Mouse (Mus musculus): ENCODE data around the gene Catip.
"Not testable (repeated sequence)": the region's sequence is repeated elsewhere in the genome, so short reads cannot be mapped to it uniquely, and the experiment has no call there.

Catip gene

GRCm38 (mm10) chr1:74385531-74385930 is 23.6 kb downstream of the Catip start:
- no peak for DNase-seq

GRCm38 (mm10) chr1:74386363-74386713 is 24.4 kb downstream of the Catip start:
- no peak for DNase-seq

- DNase-seq: peak; percentile 94
Measured at GRCm38 (mm10) chr1:74386714-74387385, 24.9 kb downstream of the Catip start.

GRCm38 (mm10) chr1:74387386-74387988 is 25.6 kb downstream of the Catip start:
- no peak for DNase-seq

- no peak for DNase-seq
Measured at GRCm38 (mm10) chr1:74388398-74388920, 26.6 kb downstream of the Catip start.

- no peak for DNase-seq
Measured at GRCm38 (mm10) chr1:74389831-74390286, 28.0 kb downstream of the Catip start.

- no peak for DNase-seq
Measured at GRCm38 (mm10) chr1:74390287-74390906, 28.5 kb downstream of the Catip start.

- peak; percentile 96 for DNase-seq
Measured at GRCm38 (mm10) chr1:74390924-74391748, 29.2 kb downstream of the Catip start, which contains the start of gene Ctdsp1. TSS of gene Ctdsp1 (plus strand) at chr1:74391509.

GRCm38 (mm10) chr1:74391844-74392441 is 30.0 kb downstream of the Catip start:
- DNase-seq: peak; percentile 45

GRCm38 (mm10) chr1:74392446-74392994 is 30.6 kb downstream of the Catip start:
- DNase-seq: no peak

GRCm38 (mm10) chr1:74393010-74393409 is 31.1 kb downstream of the Catip start:
- no peak for DNase-seq

GRCm38 (mm10) chr1:74393697-74394096 is 31.8 kb downstream of the Catip start:
- no peak for DNase-seq

- DNase-seq: no peak
Measured at GRCm38 (mm10) chr1:74394311-74394710, 32.4 kb downstream of the Catip start.

- no peak for DNase-seq
Measured at GRCm38 (mm10) chr1:74394858-74395257, 33.0 kb downstream of the Catip start.

GRCm38 (mm10) chr1:74395290-74395689 is 33.4 kb downstream of the Catip start:
- no peak for DNase-seq

- not testable (repeated sequence) for DNase-seq
Measured at GRCm38 (mm10) chr1:74396456-74397222, 34.7 kb downstream of the Catip start.

- DNase-seq: peak; percentile 89
Measured at GRCm38 (mm10) chr1:74397268-74397918, 35.5 kb downstream of the Catip start.

GRCm38 (mm10) chr1:74397919-74398451 is 36.1 kb downstream of the Catip start:
- peak; percentile 35 for DNase-seq

- DNase-seq: no peak
Measured at GRCm38 (mm10) chr1:74400531-74400930, 38.6 kb downstream of the Catip start.

- DNase-seq: no peak
Measured at GRCm38 (mm10) chr1:74401015-74401702, 39.3 kb downstream of the Catip start.
